Mouse (Mus musculus) spleen, adult 2 months (tissue): ENCODE data around the gene Gm20521. TPM values are rescaled to one million over a fixed set of nuclear protein-coding genes. Genes with fewer than 3 reads are reported as not detected.

Experiments
- DNase-seq, 2 experiments: peaks; one replicate each; pipeline versions ENCODE4 v3.0.0 to v3.0.0-alpha.2; 2012 to 2021; ENCODE audit warnings: low spot score in 2 of 2, low read depth in 1 of 2
- H3K27ac ChIP-seq: fragments of 200-500 bp; 2 replicates; pipeline ENCODE4 v1.5.1; 2012; ENCODE audit warnings: low read length, inconsistent platforms; ENCODE audit not compliant: insufficient read depth
- H3K27me3 ChIP-seq: fragments of 200-500 bp; 2 replicates; pipeline ENCODE4 v1.6.1; 2012; ENCODE audit warnings: mild to moderate bottlenecking, moderate library complexity, low read length, inconsistent platforms; ENCODE audit not compliant: control insufficient read depth, insufficient read depth
- H3K36me3 ChIP-seq: fragments of 200-500 bp; 2 replicates; pipeline ENCODE4 v1.6.1; 2012; ENCODE audit warnings: mild to moderate bottlenecking, low read length, inconsistent platforms; ENCODE audit not compliant: control insufficient read depth, insufficient read depth
- H3K4me1 ChIP-seq: fragments of 200-500 bp; 2 replicates; pipeline ENCODE4 v1.6.1; 2011; ENCODE audit warnings: inconsistent platforms; ENCODE audit not compliant: control insufficient read depth, insufficient read depth, insufficient read length
- H3K4me3 ChIP-seq: fragments of 200-500 bp; 2 replicates; pipeline ENCODE4 v1.5.1; 2011; ENCODE audit warnings: mild to moderate bottlenecking, inconsistent platforms; ENCODE audit not compliant: insufficient read depth, insufficient read length; ENCODE audit errors: extremely low read depth
- CTCF ChIP-seq: fragments of 200-500 bp; IDR thresholded peaks from 2 replicates; pipeline ENCODE4 v1.5.1; 2011; ENCODE audit warnings: mild to moderate bottlenecking, inconsistent platforms; ENCODE audit not compliant: insufficient read depth, insufficient read length, insufficient replicate concordance; ENCODE audit errors: extremely low read depth
- POLR2A ChIP-seq: fragments of 200-500 bp; IDR thresholded peaks from 2 replicates; pipeline ENCODE4 v1.6.1; 2011; ENCODE audit warnings: low read depth, low read length, inconsistent platforms
- WGBS: fragments of 180-500 bp; shearing (Covaris S2); methylation state at CpG from one replicate; pipeline ENCODE4 v1.1.7; 2018; 5-methylcytosine and 5-hydroxymethylcytosine counted together
- polyA plus RNA-seq: library from polyadenylated mRNA; depleted of rRNA; stranded (reverse); fragments of >200 nt; gene quantifications from 2 replicates; pipeline ENCODE4 v1.2.3, GENCODE M21; 2012

Gm20521 gene
- polyA plus RNA-seq, 1 experiment = not detected

DNA sequence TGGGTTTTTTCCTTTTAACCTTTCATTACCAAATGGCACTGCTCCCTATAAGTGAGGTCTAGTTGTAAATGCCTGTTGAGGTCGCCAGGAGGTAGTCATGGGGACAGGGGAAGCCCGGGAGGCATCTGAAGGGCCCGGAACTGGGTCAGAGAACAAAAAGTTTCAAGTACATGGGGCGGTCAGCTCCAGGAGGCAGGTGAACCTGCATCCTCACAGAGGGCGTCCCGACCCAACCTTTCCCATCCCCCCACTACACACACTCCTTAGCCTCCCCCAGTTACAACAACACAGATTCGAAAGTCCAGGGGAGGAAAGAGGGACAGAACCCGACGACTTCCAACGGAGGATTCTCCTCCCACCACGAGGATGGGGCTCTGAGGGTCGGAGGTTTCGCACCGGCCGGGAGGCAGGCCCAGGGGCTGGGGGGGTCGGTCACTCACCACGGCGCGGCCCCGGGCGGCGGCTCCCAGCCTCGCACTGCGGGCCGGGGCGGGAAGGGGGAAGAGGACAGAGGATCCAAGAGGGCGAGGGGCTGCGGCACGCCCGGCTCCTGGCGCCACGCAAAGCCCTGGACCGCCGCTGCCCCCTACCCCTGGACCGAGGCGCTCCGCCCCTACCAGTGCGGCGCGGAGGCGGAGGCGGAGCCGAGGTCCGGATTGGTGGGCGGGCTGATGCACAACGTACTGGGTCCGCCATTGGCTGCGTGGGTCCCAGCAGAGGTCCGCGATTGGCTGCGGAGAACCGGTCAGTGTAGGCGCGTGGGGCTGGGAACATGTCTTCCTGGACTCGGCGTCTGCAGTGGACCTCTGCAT, 19.5 kb upstream of the Gm20521 start:
- no peaks in the 10 kb centered on the region for H3K36me3 ChIP-seq
- H3K4me1 ChIP-seq = no peaks in the 10 kb centered on the region
- 0 out of 2 replicates have a peak, but pooled peaks have one; percentile 5 for TF ChIP-seq CTCF
- TF ChIP-seq POLR2A = no peak; the same call in 1 of the 2 replicates
- H3K4me3 ChIP-seq = peak overlapping the region; percentile 80
- no peaks in the 10 kb centered on the region for H3K27me3 ChIP-seq
- WGBS = under 1% methylated on average over 54 of the region's 56 CpGs
- peak; percentile 58 to 89 for DNase-seq
- peak overlapping the region; percentile 45 for H3K27ac ChIP-seq

DNA sequence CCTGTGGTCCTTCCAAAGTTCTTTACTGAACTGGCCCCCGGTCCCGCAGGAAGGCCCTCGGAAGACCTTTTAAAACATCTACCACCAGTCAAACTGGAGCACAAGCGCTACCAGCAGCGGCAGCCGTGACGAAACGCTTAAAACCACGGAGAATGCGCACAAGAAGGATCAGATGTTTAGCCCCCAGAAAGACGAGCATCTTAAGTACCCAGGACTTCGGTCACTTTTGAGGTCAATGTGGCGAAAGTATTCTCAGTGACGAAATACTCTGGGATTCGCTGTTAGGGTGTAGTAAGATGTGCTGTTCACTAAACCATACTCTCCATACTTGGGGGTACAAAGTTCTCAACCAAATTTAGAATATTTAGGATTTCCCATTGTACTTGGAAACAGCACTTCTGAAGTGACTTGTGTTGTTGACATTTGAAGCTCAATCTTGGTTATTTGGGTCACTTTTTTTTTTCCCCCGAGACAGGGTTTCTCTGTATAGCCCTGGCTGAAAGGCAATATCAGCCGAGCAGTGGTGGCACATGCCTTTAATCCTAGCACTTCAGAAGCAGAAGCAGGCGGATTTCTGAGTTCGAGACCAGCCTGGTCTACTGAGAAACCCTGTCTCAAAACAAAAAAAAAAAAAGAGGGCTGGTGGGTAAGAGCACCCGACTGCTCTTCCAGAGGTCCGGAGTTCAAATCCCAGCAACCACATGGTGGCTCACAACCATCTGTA, 18.8 kb upstream of the Gm20521 start:
- peak overlapping the region; percentile 36; the same call in 1 of the 2 replicates for H3K27ac ChIP-seq
- peak overlapping the region; percentile 80 for H3K4me3 ChIP-seq
- H3K36me3 ChIP-seq = no peaks in the 10 kb centered on the region
- DNase-seq = no peak
- no peaks in the 10 kb centered on the region for H3K4me1 ChIP-seq
- no peak for TF ChIP-seq POLR2A
- WGBS = 9% methylated on average over 21 of the region's 21 CpGs
- H3K27me3 ChIP-seq = no peaks in the 10 kb centered on the region

GRCm38 (mm10) chr14:54865626-54866025, 17.6 kb upstream of the Gm20521 start:
- no peak for TF ChIP-seq POLR2A
- no peak for TF ChIP-seq CTCF
- no peak for DNase-seq
- 83% methylated on average over 5 of the region's 5 CpGs for WGBS
- Histone ChIP-seq H3K4me3 (no peak overlapping the region), H3K4me1 (no peaks in the 10 kb centered on the region), H3K36me3 (no peaks in the 10 kb centered on the region), H3K27ac (no peak overlapping the region), H3K27me3 (no peaks in the 10 kb centered on the region)

GRCm38 (mm10) chr14:54866268-54866667, 17.0 kb upstream of the Gm20521 start:
- no peaks in the 10 kb centered on the region for H3K27me3 ChIP-seq
- no peak overlapping the region for H3K4me3 ChIP-seq
- H3K4me1 ChIP-seq = no peaks in the 10 kb centered on the region
- no peaks in the 10 kb centered on the region for H3K36me3 ChIP-seq
- TF ChIP-seq POLR2A (no peak), CTCF (no peak)
- DNase-seq = no peak
- WGBS = 50% methylated on average over 3 of the region's 3 CpGs
- H3K27ac ChIP-seq = no peak overlapping the region

DNA sequence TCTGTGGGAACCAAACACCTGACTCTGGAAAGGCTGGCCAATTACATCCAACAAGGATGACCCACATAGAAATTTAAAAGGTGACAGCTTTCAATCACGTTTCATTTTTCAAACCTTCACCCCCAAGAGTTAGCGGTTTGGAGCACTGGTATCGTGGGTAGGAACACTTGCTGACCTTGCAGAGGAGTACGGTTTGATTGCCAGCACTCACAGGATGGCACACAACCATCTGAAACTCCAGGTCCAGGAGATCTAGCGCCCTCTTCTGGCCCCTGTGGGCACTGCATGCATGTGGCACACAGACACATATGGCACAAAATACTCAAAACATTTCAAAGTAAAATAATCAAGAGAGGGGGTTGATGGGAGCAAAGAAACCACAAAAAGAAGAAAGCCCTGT, 16.3 kb upstream of the Gm20521 start:
- 74% methylated on average over 5 of the region's 5 CpGs for WGBS
- Histone ChIP-seq H3K27ac (no peak overlapping the region), H3K27me3 (no peaks in the 10 kb centered on the region), H3K4me1 (no peaks in the 10 kb centered on the region), H3K36me3 (no peaks in the 10 kb centered on the region), H3K4me3 (no peak overlapping the region)
- DNase-seq = peak in 1 of 2 experiments; percentile 23
- TF ChIP-seq POLR2A (no peak), CTCF (peak; percentile 34; the same call in 1 of the 2 replicates)

DNA sequence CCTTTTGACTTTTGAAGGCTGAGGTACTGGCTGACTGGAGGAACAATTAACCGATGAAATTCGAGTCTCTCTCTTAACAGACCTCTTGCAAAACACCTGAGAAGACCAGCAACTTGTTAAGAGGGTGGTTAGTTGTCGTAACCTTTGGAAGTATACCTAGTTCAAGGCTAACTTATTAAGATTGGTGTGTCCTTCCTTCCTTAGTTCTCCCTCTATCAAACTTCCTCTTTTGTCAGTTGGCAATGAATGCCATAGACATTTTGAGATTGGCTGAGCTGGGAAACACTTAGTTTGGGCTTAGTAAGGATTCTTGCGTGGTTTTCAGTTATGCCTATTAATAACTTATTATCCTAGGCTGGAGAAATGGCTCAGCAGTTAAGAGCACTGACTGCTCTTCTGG, 15.2 kb upstream of the Gm20521 start:
- 62% methylated on average over 4 of the region's 4 CpGs for WGBS
- Histone ChIP-seq H3K27ac (no peak overlapping the region), H3K27me3 (no peaks in the 10 kb centered on the region), H3K36me3 (no peaks in the 10 kb centered on the region), H3K4me1 (no peaks in the 10 kb centered on the region), H3K4me3 (no peak overlapping the region)
- DNase-seq = no peak
- TF ChIP-seq POLR2A (no peak), CTCF (no peak)
